Mouse (Mus musculus) kidney, adult 11 months (tissue): ENCODE data around the gene Atg14.

Source experiments
- DNase-seq: peaks from one replicate; pipeline ENCODE4 v3.0.0; 2022

Atg14 gene

DNA sequence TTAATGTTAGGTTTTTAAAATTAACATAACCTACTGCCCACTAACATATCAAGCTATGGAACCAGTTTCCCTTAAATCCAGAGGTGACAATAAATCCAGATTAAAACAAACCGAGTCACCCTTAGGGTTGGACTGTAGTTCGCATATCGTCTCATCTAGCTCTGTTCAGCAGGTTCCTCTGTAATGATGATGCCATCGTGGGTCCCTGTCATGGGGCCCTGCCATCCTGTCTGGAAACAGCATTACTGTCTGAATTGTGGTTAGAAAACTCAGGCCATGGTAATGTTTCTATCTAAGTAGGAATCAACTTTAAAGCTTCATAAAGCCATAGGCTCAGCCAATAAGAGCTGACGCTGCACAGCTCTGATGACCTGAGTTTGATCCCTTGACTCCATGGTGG lies 71.8 kb downstream of the Atg14 start:
- DNase-seq = no peak

GRCm38 (mm10) chr14:47497166-47497565 lies 73.3 kb downstream of the Atg14 start:
- DNase-seq = no peak

GRCm38 (mm10) chr14:47495951-47496350 lies 74.5 kb downstream of the Atg14 start:
- no peak for DNase-seq

GRCm38 (mm10) chr14:47493592-47494361 lies 76.7 kb downstream of the Atg14 start:
- no peak for DNase-seq
